Mouse (Mus musculus) thymus, postnatal 0 days (tissue): ENCODE data around the gene Eri3. TPM values are rescaled to one million over a fixed set of nuclear protein-coding genes. Genes with fewer than 3 reads are reported as not detected.

ENCODE experiments used
- DNase-seq: peaks from one replicate; pipeline ENCODE4 v3.0.0-alpha.2; 2015; ENCODE audit warnings: low spot score
- polyA plus RNA-seq: library from polyadenylated mRNA; unstranded; fragments of >200 nt; fragmentation: Nextera tagmentation; extraction: Ambion mirVana; gene quantifications from 2 replicates; pipeline ENCODE4 v1.2.1, GENCODE M21; 2015

Gene Eri3
- polyA plus RNA-seq, 1 experiment from 2014 or later, result 79.9 TPM

DNA sequence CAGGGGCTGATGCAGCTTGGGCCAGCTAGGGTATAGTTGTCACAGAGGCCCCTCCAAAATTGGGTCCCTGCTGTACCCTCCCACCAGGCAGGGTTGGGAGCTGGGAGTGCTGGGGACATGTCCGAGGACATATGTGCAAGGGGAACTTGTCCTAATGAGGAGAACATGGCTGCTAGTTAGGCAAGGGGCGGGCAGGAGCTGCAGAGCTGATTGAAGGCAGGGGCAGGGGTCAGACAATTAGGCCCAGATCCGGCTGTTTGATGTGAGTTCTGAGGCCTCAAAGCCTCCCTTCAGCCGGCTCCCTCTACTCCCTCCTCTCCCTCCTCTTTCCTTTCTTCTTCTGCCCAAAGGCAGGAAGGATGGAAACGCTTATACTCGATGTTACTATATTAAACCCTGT, 106.8 kb downstream of the Eri3 start:
- no peak for DNase-seq

DNA sequence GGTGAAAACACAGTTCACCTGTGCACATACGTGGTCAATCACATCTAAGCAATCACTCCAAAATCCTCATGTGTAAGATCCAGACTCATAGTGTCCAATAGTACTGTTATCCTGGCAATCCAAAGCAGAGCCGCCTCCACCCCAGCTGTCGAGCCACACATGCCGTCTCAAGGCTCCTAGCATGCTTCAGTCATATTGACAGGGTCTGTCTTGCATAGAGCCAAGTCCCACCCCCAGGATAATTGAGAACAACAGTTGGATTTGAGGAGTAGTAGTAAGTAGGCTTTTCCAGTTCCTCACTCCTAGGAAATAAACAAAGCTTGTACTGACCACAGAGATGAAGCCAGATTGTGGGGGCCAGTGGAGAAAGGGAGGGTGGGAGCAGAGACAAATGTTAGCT, 107.5 kb downstream of the Eri3 start:
- DNase-seq, result no peak

DNA sequence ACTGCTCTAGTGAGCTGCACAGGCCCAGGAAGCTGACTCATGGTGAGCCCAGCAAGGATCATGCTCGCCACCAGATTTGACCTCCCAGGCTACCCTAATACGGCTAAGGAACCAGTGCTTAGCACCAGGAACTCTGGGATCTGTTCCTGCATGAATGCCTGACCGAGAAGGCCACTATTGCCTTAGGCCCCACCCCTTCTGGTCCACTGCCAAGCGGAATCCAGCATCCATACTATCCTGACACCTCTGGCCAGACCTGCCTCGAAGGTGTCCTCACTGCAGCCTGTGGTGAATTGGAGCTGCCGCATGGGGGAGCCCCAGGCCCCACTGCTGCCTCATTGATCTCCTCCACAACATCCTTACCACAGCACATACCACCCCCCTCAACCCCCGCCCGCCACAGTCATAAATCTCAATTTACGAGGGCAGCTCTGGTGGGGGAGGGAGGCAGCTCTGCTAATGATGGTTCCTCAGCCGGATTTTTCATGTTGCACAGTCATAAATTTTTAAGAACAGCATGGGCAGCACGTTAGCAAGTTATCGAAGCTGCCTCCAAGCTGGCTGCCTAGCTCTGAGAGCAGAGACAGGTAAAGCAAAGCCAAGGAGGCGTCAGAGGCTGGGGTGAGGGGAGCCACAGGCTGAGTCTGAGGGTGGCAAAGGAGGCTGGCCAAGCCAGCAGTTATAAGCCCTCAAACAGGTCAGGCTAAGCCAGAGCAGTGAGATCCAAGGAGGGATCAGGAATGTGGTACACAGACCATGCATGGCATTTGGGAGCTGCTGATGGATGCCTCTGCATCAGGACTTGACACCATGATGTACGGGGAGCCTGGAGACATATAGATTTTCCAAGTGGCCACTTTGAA, 108.6 kb downstream of the Eri3 start:
- DNase-seq, result no peak

DNA sequence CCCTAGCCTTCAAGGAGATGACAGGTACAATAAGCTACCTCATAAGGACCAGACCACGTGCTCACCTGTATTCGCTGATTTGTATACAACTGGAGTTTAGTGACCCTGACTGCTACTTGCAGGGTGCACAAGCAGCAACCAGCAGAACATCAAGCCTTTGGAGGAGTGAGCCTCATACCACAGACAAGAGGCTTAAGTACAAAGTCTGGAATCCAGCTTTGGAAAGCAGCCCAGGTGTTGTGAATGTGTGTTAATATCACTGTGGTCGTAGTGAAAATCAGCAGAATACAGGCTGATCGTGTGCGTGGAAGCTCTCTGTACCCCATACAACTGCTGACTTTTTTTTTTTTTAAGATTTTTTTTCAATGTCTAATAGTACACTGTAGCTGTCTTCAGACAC, 109.8 kb downstream of the Eri3 start:
- DNase-seq, result no peak

DNA sequence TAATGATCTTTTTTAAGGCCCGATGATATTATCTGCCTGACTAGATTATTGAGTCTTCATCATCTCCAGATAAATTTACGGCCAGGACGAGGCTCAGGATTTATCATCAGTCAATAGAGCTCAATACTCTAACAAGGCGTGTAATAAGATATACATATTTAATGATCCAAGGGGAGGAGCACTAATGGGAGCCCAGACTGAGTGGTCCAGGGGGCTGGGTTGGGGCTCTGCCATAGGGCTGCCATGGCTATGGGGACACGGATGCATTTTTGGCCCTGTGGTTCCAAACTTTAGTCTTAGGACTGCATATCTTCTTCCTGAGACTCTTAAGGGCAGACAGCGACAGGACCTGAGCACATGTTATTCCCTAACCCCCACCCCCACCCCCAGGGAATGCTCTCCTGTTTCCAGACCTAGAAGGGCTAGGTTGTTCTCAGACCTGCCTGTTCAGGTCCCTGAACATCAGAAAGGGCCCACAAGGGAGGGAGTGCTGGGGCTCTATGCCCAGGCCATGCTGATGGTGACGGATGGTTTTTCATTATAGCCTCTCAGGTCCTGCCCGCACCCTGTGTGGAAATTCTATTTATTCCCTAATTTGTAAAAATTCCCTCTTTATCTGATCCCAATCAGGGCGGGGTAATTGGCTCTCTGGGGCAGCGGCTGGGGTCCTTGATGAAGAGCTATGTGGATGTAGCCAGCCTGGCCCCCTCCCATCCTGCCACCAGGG, 114.4 kb downstream of the Eri3 start:
- DNase-seq, result no peak

DNA sequence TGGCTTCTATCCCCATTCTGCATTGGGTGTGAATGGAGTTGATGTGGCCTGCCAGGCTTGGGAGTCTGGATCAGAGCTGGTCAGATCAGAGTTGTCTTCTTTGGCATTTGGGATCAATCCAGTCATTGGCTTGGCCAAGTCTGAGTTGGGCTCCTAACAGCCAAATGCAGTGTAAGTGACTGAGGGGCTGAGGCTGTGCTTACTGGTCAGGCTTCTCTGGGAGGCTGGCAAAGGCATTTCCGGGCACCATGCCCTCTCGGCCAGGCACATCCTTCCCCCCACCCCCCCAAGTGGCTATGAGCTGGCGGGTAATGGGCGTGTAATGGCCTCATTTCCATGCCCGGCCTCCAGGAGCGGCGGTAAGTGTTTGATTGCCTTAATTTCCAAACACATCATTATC, 115.4 kb downstream of the Eri3 start:
- DNase-seq, result no peak

DNA sequence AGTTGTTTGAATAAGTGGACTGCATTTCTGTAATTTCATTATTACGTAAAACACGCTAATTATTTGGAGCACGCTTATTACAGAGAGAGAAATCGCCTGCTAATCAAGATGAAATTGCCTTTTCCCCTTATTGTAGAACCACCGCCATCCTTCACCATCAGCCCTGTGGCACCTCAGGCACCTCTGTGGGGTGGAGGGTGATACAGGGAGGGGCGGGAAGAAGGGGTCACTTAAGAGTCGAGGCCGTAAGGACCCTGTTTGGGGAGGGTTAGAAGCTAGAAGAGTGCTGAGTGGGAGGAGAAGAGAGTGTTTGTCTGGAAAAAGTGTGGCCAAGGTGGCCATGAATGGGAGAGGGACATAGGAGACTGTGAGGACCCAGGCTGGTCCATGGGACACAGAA, 115.9 kb downstream of the Eri3 start:
- DNase-seq, result no peak

DNA sequence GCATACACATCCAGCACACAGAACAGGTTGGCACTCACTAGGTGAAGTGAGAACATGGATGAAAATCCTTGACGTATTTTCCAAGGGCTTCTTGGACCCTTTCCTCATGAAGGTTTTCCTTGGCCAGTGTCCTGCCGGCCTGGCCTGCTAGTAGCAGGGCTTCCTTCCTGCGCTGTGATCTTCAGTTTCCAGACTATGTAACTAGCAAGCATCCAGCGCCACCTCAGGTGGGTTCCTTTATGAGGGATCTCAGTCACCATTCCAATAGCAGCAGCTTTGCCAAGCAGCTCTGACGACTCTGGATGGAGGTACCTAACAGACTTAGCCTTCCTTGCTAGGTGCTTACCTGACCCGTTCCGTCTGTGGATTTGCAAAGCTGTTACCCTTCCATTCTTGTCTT, 119.7 kb downstream of the Eri3 start:
- no peak for DNase-seq

DNA sequence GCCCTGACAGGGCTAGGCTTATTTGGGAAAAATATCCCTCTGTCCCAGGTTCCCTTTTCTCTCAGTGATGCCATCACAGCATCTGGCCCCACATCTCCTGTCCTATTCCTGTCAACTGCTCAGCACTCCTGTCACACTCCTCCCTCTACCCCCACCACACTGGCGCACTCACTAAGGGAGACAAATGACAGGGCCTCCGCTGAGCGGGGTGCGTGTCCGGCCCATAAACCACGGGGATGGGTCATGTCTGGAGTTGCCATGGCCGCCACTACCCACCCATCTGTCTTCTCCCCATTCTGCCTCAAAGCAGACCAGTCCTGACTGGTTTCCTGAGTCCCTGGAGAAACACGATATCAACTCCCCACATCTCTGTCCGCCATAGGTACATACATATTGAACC, 121.9 kb downstream of the Eri3 start:
- no peak for DNase-seq

DNA sequence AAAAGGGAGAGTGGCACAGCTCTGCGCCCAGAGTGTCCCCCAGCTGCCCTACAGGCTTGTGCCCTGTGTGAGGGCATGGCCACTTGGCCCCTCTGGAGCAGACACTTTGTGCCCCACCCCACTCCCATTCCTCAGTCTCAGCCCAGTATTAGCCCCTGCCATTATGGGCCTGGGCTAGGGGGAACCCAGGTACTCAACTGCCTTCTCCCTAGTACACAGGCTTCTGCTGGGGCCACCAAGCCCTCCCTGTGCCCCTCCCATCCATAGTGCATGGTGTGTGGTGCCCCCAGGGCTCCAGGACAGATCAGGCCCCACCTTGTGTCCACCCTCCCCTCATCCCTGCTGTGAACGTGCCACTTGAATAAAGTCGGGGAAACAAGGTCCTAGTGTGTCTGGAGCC, 123.7 kb downstream of the Eri3 start:
- no peak for DNase-seq

DNA sequence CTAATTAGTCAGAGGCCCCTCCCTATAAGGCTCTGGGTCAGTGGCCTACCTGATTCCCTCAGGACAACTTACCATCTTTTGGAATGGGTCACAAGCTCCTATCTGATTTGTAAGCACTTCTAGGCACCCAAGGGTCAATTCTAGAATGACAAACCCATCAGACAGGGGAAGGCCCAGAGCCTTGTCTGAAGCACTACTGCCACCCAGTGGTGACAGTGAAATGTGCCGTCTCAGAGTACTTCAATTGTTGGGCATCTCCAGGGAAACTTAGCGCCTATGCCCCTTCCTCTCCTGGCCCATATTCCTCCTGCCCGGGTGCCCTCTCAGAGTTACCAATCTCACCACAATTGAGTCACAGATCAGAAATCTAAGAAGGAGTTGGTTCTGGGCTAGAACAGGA, 126.7 kb downstream of the Eri3 start:
- peak; percentile 66 for DNase-seq

DNA sequence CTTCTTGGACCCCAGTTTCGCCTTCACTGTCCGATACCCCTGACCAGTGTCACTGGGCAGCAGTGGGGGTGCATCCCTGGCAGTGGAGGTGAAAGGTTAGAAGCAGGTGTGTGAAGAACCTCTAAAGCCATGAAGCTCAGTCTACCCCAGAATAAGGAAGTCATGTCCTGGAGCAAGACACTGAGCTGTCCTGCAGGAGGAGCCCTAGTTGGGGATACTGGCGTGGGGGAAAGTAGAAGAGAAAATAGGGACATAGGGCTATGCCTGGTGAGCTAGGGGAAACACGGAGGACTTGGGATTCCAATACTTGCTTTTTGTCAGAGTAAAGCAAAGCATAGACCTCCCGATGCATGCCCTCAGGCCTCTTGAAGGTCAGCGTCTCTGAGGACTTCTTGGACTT, 130.8 kb downstream of the Eri3 start:
- no peak for DNase-seq

DNA sequence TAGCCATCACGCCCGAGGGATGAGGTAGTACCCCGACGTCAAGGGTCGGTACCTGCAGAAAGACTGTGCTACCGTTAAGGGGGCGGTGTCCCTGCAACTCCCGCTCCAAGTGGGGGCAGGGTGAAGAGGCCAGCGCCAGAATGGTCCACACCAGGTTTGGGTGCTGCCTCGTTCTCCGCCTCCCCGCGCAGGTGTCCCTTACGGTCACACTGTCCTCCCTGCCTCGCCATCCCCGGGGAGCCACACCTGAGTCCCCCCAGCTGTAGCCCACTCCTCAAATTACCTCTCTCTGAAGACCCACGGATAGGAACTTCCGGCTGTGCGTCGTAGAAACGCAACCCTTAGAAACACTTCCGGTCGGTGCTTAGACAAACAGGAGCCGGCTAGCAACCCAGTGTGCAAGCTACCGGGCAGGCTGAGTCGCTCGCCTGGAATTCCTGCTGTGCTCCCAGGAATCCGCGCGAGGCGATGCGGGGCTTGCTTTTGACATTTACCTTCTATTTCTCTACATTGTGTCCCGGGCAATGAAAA, 131.8 kb downstream of the Eri3 start, which contains the start of gene Dmap1:
Gene Dmap1 (minus strand): TSS at position 343 of the 531 bp plus-strand sequence.
- DNase-seq, result peak; percentile 88

DNA sequence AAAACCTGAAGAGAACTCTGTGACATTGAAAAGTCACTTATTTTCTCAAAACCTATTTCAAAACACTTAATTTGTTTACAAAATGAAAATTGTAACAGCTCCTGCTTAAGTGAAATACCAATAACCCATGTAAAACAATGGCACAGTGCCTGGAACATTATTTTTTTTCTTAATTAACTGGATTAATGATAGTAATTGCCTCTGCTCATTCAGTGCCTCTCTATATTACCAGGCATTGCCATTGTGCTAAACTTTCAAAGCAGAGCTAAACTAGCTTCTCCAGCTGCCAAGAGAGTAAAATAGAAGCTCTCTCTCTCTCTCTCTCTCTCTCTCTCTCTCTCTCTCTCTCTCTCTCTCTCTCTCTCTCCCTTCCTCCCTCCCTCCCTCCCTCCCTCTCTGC, 132.3 kb downstream of the Eri3 start:
- DNase-seq, result no peak

DNA sequence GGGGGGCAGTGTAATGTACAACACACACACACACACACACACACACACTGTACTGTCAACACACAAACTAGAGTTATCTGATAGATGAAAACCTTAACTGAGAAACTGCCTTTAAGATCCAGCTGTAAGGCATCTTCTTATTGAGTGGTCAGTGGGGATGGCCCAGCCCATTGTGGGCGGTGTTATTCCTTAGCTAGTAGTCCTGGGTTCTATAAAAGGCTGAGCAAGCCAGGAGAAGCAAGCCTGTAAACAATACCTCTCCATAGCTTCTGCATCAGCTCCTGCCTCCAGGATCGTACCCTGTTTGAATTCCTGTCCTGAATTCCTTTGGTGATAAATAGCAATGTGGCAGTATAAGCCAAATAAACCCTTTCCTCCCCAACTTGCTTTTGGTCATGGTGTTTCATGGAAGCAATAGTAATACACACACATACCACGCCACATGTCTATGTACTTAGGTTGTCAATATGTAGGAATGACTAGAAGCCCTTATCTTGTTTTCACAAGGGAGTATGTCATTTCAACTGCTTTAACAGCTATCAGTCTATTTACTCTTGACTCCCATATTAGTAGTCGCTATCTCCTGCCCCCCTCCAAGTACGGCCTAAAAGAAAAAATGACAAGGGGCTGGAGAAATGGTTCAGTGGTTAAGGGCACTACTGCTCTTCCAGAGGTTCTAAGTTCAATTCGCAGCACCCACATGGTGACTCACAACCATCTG, 133.0 kb downstream of the Eri3 start:
- no peak for DNase-seq

DNA sequence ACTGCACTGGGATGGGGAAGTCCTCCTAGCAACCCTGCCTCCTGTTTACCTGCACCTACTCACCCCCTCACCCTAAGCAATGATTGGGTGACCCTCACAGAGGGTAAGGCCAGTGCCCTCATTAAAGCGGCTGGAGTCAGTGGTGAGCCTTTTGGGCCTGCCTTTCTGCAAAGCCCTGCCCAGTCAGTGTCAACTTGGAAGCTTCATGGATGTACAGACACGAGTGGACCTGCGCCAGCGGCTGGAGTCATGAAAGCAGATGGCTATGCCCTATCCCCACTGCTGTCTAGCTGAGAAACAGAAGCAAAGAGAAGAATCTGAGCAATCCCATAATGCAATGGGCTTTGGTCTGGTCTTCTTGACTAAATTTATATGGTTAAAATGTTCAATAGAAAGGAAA, 136.2 kb downstream of the Eri3 start:
- no peak for DNase-seq

DNA sequence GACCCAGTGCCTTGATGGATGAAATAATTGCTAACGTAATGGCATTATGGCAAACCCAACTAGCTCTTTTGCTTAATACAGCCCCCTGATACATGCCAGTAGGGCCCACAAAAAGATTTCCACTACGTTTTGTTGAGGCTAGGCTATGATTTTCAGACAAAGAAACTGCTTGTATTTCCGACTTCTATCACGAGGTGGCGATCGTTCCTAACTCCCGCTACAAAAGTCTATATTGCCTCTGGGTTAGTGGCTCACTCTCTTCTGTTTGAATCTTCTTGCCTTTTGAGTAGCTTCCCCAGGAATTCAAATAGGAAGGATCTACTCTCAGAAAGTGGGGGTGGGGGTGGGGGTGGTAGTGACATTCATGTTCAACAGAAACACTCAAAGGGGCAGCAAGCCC, 155.2 kb downstream of the Eri3 start:
- peak; percentile 55 for DNase-seq

DNA sequence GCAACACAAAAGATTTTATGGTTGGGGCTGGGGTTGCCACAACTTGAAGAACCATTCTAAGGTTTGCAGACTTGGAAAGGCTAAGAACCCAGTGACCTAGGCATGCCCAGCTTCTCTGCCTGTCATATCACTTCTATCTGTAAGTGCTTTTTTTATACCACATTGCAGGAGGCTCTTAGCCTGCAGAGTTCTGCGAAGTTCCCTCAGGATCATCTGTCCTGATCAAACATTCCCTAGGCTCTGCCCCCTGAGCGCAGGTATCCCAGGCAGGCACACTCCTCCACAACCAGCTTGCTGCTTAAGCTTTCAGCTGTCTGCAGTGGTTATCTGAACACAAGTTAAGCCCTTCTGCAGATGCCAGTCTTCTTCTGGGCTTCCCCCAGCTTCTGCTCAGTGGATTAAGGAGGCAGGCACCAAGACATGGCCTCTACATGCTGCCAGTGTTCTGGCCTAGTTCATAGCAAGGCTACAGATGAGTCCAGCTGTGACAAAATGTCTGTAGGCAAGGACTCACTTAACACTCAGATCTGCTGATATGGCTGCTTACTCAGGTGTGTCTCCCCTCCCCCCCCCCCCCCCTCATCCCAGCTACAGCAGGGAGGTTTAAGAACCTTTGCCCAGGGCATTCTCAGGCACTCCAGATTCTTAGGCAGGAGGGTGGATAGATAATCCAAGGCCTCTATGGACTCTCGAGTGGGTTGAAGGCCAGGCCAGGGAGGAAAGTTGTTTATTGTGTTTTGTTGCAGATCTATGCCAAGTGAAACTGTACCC, 158.8 kb downstream of the Eri3 start:
- DNase-seq, result no peak

DNA sequence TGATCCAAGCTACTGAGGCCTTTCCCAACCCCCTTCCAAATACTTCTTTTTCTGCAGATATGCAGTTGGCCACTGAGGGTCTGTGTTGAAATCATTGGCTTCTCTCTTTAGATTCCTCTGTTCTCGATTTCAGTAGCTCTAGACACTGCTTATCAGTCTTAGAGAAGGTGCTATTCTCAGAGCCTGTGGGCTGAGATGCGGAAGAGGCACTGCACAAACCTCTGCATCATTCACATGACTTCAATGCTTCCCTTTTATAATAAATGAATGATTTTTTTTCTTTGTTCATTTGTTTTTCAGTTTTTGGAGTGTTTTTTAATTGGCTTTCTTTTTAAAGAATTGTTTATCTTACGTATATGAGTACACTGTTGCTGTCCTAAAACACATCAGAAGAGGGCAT, 162.1 kb downstream of the Eri3 start:
- DNase-seq, result no peak

DNA sequence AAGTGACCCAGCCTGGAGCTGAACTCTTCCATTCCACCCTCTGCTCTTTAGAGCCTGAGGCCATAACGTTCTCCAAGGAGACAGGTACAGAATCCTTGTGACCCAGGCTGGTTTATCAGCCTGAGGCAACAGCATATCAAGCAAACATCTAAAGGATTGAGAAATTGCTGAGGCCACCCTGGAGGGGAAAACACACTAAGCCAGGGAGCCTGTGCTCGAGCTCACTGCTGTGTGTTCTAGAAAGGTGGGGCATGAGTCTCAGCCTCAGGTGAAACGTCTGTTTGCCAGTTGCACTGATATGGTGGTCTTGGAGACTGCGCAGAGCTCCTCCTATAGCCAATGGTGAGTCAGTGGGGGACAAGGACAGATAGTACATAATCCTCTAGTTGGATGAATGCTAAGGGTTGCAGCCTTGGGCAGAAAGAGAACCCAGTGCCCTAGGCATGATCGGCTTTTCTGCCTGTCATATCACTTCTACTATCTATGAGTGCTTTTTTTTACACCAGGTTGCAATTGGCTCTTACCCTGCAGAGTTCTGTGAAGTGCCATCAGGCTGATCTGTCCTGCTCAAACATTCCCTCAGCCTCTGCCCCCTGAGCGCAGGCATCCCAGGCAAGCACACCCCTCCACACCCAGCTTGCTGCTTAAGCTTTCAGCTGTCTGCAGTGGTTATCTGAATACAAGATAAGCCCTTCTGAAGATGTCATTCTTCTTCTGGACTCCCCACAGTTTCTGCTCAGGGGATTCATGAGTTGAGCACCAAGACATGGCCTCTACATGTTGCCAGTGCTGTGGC, 163.3 kb downstream of the Eri3 start:
- DNase-seq, result no peak
